Mouse (Mus musculus) liver, embryonic 12.5 days (tissue): Measurements from ENCODE around the gene Gpsm3. TPM values are rescaled to one million over a fixed set of nuclear protein-coding genes. Genes with fewer than 3 reads are reported as not detected.

Source experiments
- ATAC-seq: fragments of 200-750 bp; cut with Nextera tagmentation; 2 replicates; pipeline ENCODE4 v1.8.0; 2017; ENCODE audit warnings: moderate number of reproducible peaks, mild to moderate bottlenecking, moderate library complexity
- H3K27ac ChIP-seq: fragments of 300-500 bp; sonication (generic); 2 replicates; pipeline ENCODE4 v1.5.1; 2016; ENCODE audit warnings: mild to moderate bottlenecking
- H3K27me3 ChIP-seq: fragments of 300-500 bp; sonication (generic); replicated peaks from 2 replicates; pipeline ENCODE4 v1.6.1; 2016; ENCODE audit warnings: mild to moderate bottlenecking, moderate library complexity
- H3K36me3 ChIP-seq: fragments of 300-500 bp; sonication (generic); 2 replicates; pipeline ENCODE4 v1.6.1; 2016; ENCODE audit warnings: mild to moderate bottlenecking, moderate library complexity
- H3K4me1 ChIP-seq: fragments of 300-500 bp; sonication (generic); 2 replicates; pipeline ENCODE4 v1.6.1; 2016
- H3K4me2 ChIP-seq: fragments of 300-500 bp; sonication (generic); 2 replicates; pipeline ENCODE4 v1.6.1; 2016; ENCODE audit warnings: mild to moderate bottlenecking, moderate library complexity
- H3K4me3 ChIP-seq: fragments of 300-500 bp; sonication (generic); 2 replicates; pipeline ENCODE4 v1.5.1; 2016; ENCODE audit warnings: mild to moderate bottlenecking, moderate library complexity
- H3K9ac ChIP-seq: fragments of 300-500 bp; sonication (generic); 2 replicates; pipeline ENCODE4 v1.6.1; 2016; ENCODE audit warnings: mild to moderate bottlenecking, moderate library complexity
- H3K9me3 ChIP-seq: fragments of 300-500 bp; sonication (generic); replicated peaks from 2 replicates; pipeline ENCODE4 v1.6.1; 2016; ENCODE audit warnings: mild to moderate bottlenecking, moderate library complexity
- WGBS: fragments of 180-500 bp; shearing (Covaris S2); methylation state at CpG from one replicate; pipeline ENCODE4 v1.1.7; 2016; ENCODE audit not compliant: insufficient replicate concordance; 5-methylcytosine and 5-hydroxymethylcytosine counted together
- polyA plus RNA-seq: library from polyadenylated mRNA; unstranded; fragments of >200 nt; fragmentation: Nextera tagmentation; extraction: Ambion mirVana; gene quantifications from 2 replicates; pipeline ENCODE4 v1.2.1, GENCODE M21; 2016

The Gpsm3 gene
- polyA plus RNA-seq, 1 experiment from 2014 or later, result 10.7 TPM

DNA sequence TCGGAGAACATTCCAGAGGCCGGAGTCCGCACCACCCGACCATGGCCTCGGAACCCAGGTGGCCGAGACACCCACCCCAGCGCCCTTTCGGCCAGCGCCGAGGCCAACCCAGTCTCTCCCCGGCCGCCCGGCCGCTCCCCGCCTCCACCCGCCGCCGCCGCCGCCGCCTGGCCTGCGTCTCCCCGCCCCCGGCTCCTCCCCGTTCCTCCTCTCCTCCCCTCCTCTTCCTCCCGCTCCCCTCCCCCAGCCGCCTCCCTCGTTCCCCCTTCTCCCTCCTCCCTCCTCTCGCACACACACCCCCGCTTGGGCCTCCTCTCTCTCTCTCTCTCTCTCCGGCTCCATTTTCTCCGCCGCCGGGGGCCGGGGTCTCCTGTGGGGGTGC lies 2.4 kb downstream of the Gpsm3 start:
- Histone ChIP-seq H3K4me2 (peak overlapping the region; percentile 99), H3K9me3 (no peaks in the 10 kb centered on the region), H3K4me3 (peak overlapping the region; percentile 92), H3K36me3 (peaks cover 28% of the 10 kb centered on the region), H3K27me3 (no peaks in the 10 kb centered on the region), H3K9ac (peak overlapping the region; percentile 97), H3K4me1 (peaks cover 88% of the 10 kb centered on the region), H3K27ac (peak overlapping the region; percentile 89)
- WGBS, result 2% methylated on average over 20 of the region's 35 CpGs
- peak; percentile 66 for ATAC-seq

DNA sequence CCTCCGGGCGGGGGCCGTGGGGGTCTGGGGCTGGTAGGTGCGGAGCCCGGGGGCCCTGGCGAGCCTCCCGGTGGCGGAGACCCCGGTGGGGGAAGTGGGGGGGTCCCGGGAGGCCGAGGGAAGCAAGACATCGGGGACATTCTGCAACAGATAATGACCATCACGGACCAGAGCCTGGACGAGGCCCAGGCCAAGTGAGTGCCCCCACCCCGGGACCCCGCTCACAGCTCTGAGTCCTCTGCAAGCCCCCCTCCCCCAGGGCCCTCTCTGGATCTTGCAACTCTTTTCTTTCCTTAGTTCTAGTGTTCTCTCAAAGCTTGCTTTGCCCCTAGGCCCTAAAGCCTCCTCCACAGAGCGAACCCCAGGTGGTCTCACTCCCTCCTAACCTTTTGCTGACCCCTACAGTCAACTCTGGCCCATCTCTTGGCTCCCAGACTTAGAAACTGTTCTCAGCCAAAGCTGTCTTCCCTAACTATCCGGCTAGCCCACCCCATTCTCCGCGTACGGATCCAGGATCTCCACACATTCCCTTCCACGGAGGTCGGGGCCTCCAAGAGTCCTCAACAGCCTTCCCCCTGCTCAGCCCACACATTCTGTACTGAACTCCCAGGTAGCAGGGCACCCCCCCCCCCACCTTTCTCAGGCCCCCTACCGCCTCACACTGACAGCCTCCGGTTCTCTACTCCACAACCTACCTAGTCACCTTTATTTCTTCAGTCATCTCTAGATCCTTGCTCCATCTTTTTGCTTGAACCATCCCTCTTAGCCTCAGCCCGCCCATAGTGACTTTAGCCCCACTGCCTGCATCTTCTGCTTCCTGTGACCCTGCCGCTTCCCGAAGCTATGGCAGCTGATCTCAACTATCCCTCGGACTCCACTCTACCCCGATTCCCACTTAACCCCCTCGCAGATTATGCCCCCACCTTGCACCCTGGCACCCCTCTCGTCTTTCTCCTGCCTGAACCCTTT lies 3.3 kb downstream of the Gpsm3 start:
- Histone ChIP-seq H3K9me3 (no peaks in the 10 kb centered on the region), H3K4me2 (peak overlapping the region; percentile 99), H3K36me3 (peaks cover 28% of the 10 kb centered on the region), H3K4me3 (peak overlapping the region; percentile 92), H3K4me1 (peaks cover 93% of the 10 kb centered on the region), H3K27me3 (no peaks in the 10 kb centered on the region), H3K9ac (peak overlapping the region; percentile 97), H3K27ac (peak overlapping the region; percentile 89)
- 4% methylated on average over 32 of the region's 32 CpGs for WGBS
- ATAC-seq, result peak; percentile 1; the same call in 1 of the 2 replicates

DNA sequence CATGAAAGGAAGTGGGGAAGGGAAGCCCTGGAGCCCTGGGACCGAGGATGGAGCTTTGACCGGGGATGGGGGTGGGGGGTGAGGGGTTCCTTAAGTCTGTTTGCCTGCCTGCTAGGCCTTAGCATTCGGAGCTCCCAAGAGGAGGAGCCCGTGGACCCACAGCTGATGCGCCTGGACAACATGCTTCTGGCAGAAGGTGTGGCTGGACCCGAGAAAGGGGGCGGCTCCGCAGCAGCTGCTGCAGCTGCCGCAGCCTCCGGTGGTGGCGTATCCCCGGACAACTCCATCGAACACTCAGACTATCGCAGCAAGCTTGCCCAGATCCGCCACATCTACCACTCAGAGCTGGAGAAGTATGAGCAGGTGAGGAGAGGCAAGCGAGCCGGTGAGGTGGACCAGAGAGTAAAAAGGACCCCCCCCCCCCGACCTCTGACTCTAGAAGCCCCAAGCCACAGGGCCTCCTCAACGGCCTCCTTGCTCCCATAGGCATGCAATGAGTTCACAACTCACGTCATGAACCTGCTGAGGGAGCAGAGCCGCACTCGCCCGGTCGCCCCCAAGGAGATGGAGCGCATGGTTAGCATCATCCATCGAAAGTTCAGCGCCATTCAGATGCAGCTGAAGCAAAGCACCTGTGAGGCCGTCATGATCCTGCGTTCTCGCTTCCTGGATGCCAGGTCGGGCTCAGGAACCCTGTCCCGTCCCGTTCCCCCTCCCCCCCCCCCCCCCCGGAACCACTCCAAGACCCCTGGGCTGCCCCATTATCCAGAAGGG lies 4.3 kb downstream of the Gpsm3 start:
- H3K27ac ChIP-seq, result peak overlapping the region; percentile 89
- peak overlapping the region; percentile 97 for H3K9ac ChIP-seq
- no peaks in the 10 kb centered on the region for H3K9me3 ChIP-seq
- ATAC-seq, result no peak
- WGBS, result 71% methylated on average over 34 of the region's 34 CpGs
- no peaks in the 10 kb centered on the region for H3K27me3 ChIP-seq
- peaks cover 91% of the 10 kb centered on the region for H3K4me1 ChIP-seq
- peak overlapping the region; percentile 99 for H3K4me2 ChIP-seq
- peaks cover 28% of the 10 kb centered on the region for H3K36me3 ChIP-seq
- H3K4me3 ChIP-seq, result peak overlapping the region; percentile 92

DNA sequence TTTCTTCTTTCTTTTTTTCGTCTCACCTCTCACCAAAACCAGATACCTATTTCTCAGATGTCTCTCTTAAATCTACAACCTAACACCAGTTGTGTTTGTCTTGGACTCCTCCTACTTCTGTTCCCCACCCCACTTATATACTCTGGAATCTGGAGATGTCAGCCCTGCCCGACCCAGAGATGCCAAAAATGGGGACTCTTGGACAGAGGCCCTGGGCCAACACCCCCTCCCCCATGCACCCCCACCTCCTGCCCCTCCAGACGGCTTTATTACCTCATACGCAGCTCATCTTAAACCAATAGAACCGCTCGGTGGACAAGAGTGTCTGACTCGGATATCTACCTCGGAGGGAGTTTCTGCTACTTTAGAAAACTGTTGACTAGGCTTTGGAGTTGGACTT lies 6.5 kb downstream of the Gpsm3 start:
- 73% methylated on average over 8 of the region's 8 CpGs for WGBS
- Histone ChIP-seq H3K9ac (no peak overlapping the region), H3K27me3 (no peaks in the 10 kb centered on the region), H3K4me1 (peaks cover 79% of the 10 kb centered on the region), H3K9me3 (no peaks in the 10 kb centered on the region), H3K4me2 (no peak overlapping the region), H3K4me3 (no peak overlapping the region), H3K36me3 (peaks cover 43% of the 10 kb centered on the region), H3K27ac (no peak overlapping the region)
- no peak for ATAC-seq

DNA sequence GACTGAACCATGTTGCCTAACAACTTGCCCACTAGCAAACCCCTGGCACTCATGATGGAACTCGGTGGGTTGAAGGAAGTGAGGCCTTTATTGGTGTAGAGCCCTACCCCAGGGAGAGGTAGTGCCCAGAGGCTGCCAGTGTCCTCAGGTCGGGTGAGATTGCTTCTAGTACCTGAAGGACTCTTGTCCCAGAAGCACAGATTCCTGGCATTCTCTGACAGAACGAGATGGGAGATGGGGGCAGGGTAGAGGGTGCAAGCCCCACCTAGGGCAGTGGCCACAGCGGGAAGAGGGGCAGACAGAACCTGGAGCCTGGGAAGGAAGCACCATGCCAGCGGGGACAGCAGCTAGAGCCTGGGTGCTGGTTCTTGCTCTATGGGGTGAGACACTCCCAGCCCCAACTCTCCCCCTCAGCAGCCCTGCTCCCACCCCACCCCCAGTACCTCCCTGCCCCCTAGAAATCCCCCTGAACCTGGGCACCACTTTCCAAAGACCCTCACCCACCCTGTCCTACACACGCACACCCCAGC lies 8.0 kb downstream of the Gpsm3 start, which contains the start of gene Ager:
Ager (plus strand) TSS at position 297 of the 530 bp plus-strand sequence.
- ATAC-seq, result no peak
- peak within 1 kb of the TSS; percentile 40 for H3K9ac ChIP-seq
- H3K4me3 ChIP-seq, result no peak within 1 kb of the TSS
- 25% methylated on average over 6 of the region's 6 CpGs for WGBS
- H3K4me1 ChIP-seq, result peaks cover 78% of the 10 kb centered on the region
- peaks cover 55% of the 10 kb centered on the region for H3K36me3 ChIP-seq
- no peaks in the 10 kb centered on the region for H3K9me3 ChIP-seq
- H3K27me3 ChIP-seq, result no peaks in the 10 kb centered on the region
- no peak within 1 kb of the TSS for H3K4me2 ChIP-seq
- 0 out of 2 replicates have a peak within 1 kb of the TSS, but pooled peaks have one; percentile 11 for H3K27ac ChIP-seq

DNA sequence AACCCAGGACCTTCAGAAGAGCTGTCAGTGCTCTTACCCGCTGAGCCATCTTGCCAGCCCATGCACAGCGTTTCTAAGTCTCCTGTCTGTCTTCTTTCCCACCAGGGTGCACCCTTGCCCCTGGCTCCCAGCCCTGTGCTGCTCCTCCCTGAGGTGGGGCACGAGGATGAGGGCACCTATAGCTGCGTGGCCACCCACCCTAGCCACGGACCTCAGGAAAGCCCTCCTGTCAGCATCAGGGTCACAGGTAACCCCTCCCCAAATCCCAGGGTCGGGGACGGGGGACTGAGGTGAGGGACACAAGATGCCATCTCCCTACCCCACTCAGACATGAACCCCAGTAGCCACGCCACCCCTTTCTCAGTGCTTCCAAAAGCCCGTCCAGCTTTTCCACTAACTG lies 10.3 kb downstream of the Gpsm3 start:
- Histone ChIP-seq H3K4me1 (peaks cover 65% of the 10 kb centered on the region), H3K9me3 (no peaks in the 10 kb centered on the region)
- WGBS, result 76% methylated on average over 9 of the region's 9 CpGs

DNA sequence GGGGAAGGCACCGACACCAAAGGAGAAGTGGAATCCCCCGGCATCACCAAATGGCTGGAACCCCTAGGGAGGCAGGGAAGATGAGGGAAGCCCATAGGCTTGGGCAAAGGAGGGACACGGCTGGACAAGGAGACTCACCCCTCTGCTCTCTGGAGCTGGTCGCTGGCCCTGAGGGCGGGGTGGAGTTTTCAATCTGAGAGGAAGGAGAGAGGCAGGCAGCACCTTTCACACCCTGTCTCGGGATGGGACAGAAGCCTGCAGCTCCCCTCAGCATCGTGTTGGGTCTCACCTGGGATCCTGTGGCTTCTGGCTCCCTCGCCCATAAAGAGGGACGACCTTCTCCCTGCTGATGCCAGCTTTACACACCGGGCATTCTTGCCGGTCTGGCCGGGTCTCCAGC lies 12.2 kb downstream of the Gpsm3 start:
- H3K27ac ChIP-seq, result no peak overlapping the region; the same call in 1 of the 2 replicates
- H3K27me3 ChIP-seq, result no peaks in the 10 kb centered on the region
- H3K36me3 ChIP-seq, result peaks cover 27% of the 10 kb centered on the region
- no peaks in the 10 kb centered on the region for H3K9me3 ChIP-seq
- no peak for ATAC-seq
- 88% methylated on average over 12 of the region's 12 CpGs for WGBS
- no peak overlapping the region for H3K9ac ChIP-seq
- H3K4me1 ChIP-seq, result peaks cover 59% of the 10 kb centered on the region
- H3K4me2 ChIP-seq, result peak overlapping the region; percentile 94
- peak overlapping the region; percentile 98; the same call in 1 of the 2 replicates for H3K4me3 ChIP-seq

More for the DNA sequence above, 10.3 kb downstream of the Gpsm3 start:
- no peaks in the 10 kb centered on the region for H3K27me3 ChIP-seq
- no peak overlapping the region for H3K27ac ChIP-seq
- H3K4me3 ChIP-seq, result no peak overlapping the region
- ATAC-seq, result no peak
- peaks cover 41% of the 10 kb centered on the region for H3K36me3 ChIP-seq
- no peak overlapping the region for H3K9ac ChIP-seq
- H3K4me2 ChIP-seq, result no peak overlapping the region

DNA sequence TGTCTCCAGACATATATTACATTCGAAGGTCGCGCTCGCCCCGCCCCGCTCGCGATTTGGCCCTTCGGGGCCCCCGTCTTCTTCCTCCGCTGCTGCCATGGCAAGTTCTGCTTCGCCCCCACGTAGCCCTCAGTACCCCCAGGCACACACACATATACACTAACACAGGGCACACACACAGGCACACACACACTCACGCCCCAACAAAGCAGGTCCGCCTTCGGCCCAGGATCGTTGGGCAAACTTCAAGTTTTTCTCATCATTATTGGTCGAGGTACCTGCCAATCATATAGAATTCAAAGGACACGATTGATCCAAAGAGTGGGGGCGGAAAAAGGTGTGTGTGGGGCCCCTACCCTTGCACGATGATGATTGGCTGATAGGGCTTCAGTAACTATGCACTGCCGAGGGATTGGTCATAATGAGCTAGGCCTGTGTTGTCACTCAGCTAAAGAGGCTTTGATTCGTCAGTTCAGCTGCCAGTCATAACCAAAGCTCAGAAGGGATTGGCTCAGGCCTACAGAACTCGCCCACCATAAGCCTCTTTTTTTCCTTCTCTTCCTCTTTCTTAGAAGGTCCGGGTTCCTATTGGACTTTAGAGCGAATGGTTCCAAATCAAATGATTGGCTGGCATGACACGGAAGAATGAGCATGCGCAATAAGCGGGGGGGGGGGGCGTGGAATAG lies 13.9 kb downstream of the Gpsm3 start, which contains the start of gene Rnf5:
Rnf5 (minus strand) TSS at position 316 of the 686 bp plus-strand sequence.
- H3K4me3 ChIP-seq, result peak within 1 kb of the TSS; percentile 98
- ATAC-seq, result peak; percentile 92
- WGBS, result under 1% methylated on average over 30 of the region's 30 CpGs
- peak within 1 kb of the TSS; percentile 94 for H3K4me2 ChIP-seq
- no peaks in the 10 kb centered on the region for H3K9me3 ChIP-seq
- peaks cover 61% of the 10 kb centered on the region for H3K4me1 ChIP-seq
- H3K9ac ChIP-seq, result peak within 1 kb of the TSS; percentile 99
- H3K27ac ChIP-seq, result peak within 1 kb of the TSS; percentile 91
- peaks cover 36% of the 10 kb centered on the region for H3K36me3 ChIP-seq
- no peaks in the 10 kb centered on the region for H3K27me3 ChIP-seq

DNA sequence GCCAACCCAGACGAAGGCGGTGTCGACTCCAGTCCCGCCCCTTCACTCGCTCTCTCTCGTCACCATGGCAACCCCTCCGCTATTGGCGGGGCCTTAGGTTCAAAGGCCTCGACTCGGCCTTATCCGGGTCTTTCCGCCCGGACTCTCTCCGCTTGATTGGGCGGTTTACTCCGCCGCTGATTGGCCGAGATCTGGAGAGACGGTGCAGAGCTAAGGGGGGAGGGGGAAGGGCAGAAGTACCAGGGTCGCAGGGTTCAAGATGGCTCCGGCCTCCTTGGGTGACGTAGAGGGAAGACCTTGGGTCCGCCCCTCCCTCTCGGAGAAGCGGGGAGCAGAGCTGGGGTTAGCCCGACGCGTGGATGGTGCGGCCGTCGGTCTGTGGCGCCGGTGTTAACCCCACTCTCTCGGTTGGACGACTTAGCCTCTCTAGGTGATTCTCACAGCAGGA lies 14.5 kb downstream of the Gpsm3 start, which contains the start of gene Agpat1:
Agpat1 (plus strand) TSS at position 202 of the 448 bp plus-strand sequence.
- Histone ChIP-seq H3K36me3 (peaks cover 36% of the 10 kb centered on the region), H3K27me3 (no peaks in the 10 kb centered on the region), H3K27ac (peak within 1 kb of the TSS; percentile 91), H3K4me2 (peak within 1 kb of the TSS; percentile 94), H3K9me3 (no peaks in the 10 kb centered on the region), H3K4me1 (peaks cover 65% of the 10 kb centered on the region), H3K9ac (peak within 1 kb of the TSS; percentile 99), H3K4me3 (peak within 1 kb of the TSS; percentile 98)
- peak; percentile 83 for ATAC-seq
- WGBS, result under 1% methylated on average over 35 of the region's 35 CpGs

DNA sequence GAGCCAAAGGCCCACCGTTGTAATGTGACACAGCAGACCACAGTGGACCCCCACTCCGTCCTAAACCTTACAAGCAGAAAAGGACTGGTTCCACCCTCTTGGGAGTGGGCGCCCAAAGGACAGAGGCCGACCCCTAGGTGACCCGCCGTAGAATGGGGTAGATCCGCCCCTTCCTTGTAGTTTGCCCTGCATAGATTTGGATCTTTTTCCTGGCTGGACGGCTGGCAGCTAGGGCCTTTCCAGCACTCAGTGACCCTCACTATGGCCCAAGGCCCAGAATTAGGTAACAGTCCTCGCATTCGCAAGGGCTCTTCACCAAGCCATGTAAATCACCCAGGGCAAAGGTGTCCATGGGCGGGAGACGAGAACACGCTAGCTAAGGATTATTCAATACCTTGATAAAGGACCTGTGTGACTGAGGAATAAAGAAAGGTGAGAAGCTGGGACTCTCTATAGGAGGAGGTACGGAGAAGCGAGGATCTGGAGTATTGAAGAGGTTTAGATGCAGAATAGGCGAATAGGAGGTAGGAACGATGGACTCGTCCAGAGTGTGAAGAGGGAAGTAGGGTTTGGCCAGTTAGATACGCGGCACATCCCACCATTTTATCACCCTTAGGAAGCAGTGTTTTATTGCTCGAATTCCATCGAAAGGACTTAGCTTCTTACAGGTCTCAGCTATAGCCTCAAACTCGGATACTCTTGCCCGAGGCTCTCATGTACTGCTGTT lies 15.1 kb downstream of the Gpsm3 start:
- ATAC-seq, result no peak
- peaks cover 35% of the 10 kb centered on the region for H3K36me3 ChIP-seq

More for the DNA sequence above, 15.1 kb downstream of the Gpsm3 start:
- H3K9me3 ChIP-seq, result no peaks in the 10 kb centered on the region
- no peaks in the 10 kb centered on the region for H3K27me3 ChIP-seq
- peak overlapping the region; percentile 98 for H3K4me3 ChIP-seq
- H3K9ac ChIP-seq, result peak overlapping the region; percentile 99
- peaks cover 64% of the 10 kb centered on the region for H3K4me1 ChIP-seq
- peak overlapping the region; percentile 92 for H3K4me2 ChIP-seq
- peak overlapping the region; percentile 91 for H3K27ac ChIP-seq
- 15% methylated on average over 24 of the region's 24 CpGs for WGBS
